Comparison of ENCODE assay signal across 18 mouse cellular contexts in the genomic region with DNA sequence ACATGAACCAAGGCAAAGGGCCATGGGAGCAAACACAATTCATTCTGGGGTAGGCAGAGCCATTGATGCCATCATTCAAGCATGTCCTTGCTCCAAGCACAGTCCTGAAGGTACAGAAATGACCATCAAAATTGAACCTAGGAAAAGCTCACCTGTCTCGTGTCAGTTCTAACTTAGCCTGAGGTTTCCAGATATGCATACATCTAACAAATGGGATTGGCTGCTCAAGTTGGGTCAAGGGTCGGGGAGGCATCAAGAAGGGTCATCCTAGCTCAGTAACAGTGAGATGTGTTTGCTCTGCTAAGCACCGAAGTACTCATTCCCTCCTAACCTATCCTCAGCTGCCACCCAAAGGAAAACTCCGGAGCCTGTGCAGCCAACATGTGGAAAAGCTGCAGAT. TPM values are rescaled to one million over a fixed set of nuclear protein-coding genes. Genes with fewer than 3 reads are reported as not detected.
"Had no signal": no experiment of that assay in that cellular context is flagged by ENCODE, and none has a peak within 500 bp of the region (broad histone marks: within the 10 kb centered on the region; RNA-seq: fewer than 3 reads in every experiment).

No protein-coding gene starts in this region.

- H3K4me3 ChIP-seq: neural tube, embryonic 12.5 days; neural tube, embryonic 13.5 days; neural tube, embryonic 15.5 days; stomach, embryonic 15.5 days had no signal

- H3K9ac ChIP-seq: neural tube, embryonic 12.5 days; neural tube, embryonic 13.5 days; neural tube, embryonic 15.5 days; stomach, embryonic 15.5 days had no signal

- H3K27ac ChIP-seq: neural tube, embryonic 12.5 days; neural tube, embryonic 13.5 days; neural tube, embryonic 15.5 days; stomach, embryonic 15.5 days; stomach, postnatal 0 days had no signal

- DNase-seq: retina, postnatal 1 day; right cerebral cortex, adult 18-20 months; right cerebral cortex, postnatal 14 days; right cerebral cortex, postnatal 25 days; right cerebral cortex, postnatal 4 days; spleen, adult 18-20 months; thymus, adult 18-20 months; thymus, postnatal 14 days; thymus, postnatal 36 days; thymus, postnatal 4 days had no signal

- H3K9me3 ChIP-seq: neural tube, embryonic 12.5 days; neural tube, embryonic 13.5 days; neural tube, embryonic 15.5 days; stomach, embryonic 15.5 days had no signal

- H3K4me2 ChIP-seq: neural tube, embryonic 12.5 days; neural tube, embryonic 13.5 days; neural tube, embryonic 15.5 days; stomach, embryonic 15.5 days had no signal

- H3K36me3 ChIP-seq: neural tube, embryonic 12.5 days; neural tube, embryonic 13.5 days; neural tube, embryonic 15.5 days; stomach, embryonic 15.5 days had no signal

RNA-seq across cellular contexts. Expression of a gene that starts 1.5 kb away (rescaled TPM):
- total RNA-seq: neutrophil, adult 5-6 weeks had no signal
- polyA plus RNA-seq: testis, adult 2 months had no signal

RNA-seq across cellular contexts. Expression of a gene that starts 16.2 kb away (rescaled TPM):
- polyA plus RNA-seq: small intestine, adult 2 months had no signal

RNA-seq across cellular contexts. Expression of a gene that starts 34.6 kb away (rescaled TPM):
- total RNA-seq: neutrophil, adult 5-6 weeks had no signal
